Mouse (Mus musculus) thymus, adult 2 months (tissue): ENCODE data around the gene Gli3.

Experiments
- CTCF ChIP-seq: fragments of 200-500 bp; IDR thresholded peaks from 2 replicates; pipeline ENCODE4 v1.5.1; 2012; ENCODE audit warnings: mild to moderate bottlenecking, control low read depth, low read length, moderate library complexity, borderline replicate concordance; ENCODE audit not compliant: control insufficient read depth, poor library complexity, insufficient read depth; ENCODE audit errors: extremely low read depth
- POLR2A ChIP-seq: fragments of 200-500 bp; IDR thresholded peaks from 2 replicates; pipeline ENCODE4 v1.6.1; 2012; ENCODE audit warnings: mild to moderate bottlenecking, low read length, control low read depth, moderate library complexity; ENCODE audit not compliant: control insufficient read depth, poor library complexity, insufficient read depth; ENCODE audit errors: extremely low read depth

- TF ChIP-seq CTCF (no peak), POLR2A (no peak)
Observed at GRCm38 (mm10) chr13:15466496-15466895, 3.5 kb downstream of the Gli3 start.
